Mouse (Mus musculus) heart, adult 2 months (tissue): ENCODE results near the gene Nme6. TPM values are rescaled to one million over a fixed set of nuclear protein-coding genes. Genes with fewer than 3 reads are reported as not detected.

Experiments
- DNase-seq, 2 experiments: peaks; one replicate each; pipeline ENCODE4 v3.0.0; 2021
- H3K27ac ChIP-seq: fragments of 200-600 bp; 2 replicates; pipeline ENCODE4 v1.8.1; 2022
- H3K27me3 ChIP-seq: fragments of 200-500 bp; 2 replicates; pipeline ENCODE4 v1.6.1; 2012; ENCODE audit warnings: mild to moderate bottlenecking, low read length, inconsistent platforms, mixed read lengths; ENCODE audit not compliant: control insufficient read depth, insufficient read depth
- H3K36me3 ChIP-seq: fragments of 200-500 bp; 2 replicates; pipeline ENCODE4 v1.6.1; 2012; ENCODE audit warnings: low read length, inconsistent platforms; ENCODE audit not compliant: control insufficient read depth, insufficient read depth
- H3K4me1 ChIP-seq: fragments of 200-500 bp; 2 replicates; pipeline ENCODE4 v1.6.1; 2011; ENCODE audit warnings: low read length; ENCODE audit not compliant: control insufficient read depth, insufficient read depth
- H3K4me3 ChIP-seq: fragments of 200-600 bp; 2 replicates; pipeline ENCODE4 v1.8.1; 2022
- H3K79me2 ChIP-seq: fragments of 200-500 bp; replicated peaks from 2 replicates; pipeline ENCODE4 v1.6.1; 2012; ENCODE audit warnings: mild to moderate bottlenecking, inconsistent platforms, low read length, moderate library complexity, mixed read lengths; ENCODE audit not compliant: control insufficient read depth, insufficient read depth
- H3K9ac ChIP-seq: fragments of 200-500 bp; 2 replicates; pipeline ENCODE4 v1.6.1; 2012; ENCODE audit warnings: low read depth, mild to moderate bottlenecking, control low read depth, inconsistent platforms, low read length, mixed read lengths
- CTCF ChIP-seq: fragments of 200-600 bp; IDR thresholded peaks from 2 replicates; pipeline ENCODE4 v1.8.1; 2022; ENCODE audit warnings: antibody characterized with exemption, mild to moderate bottlenecking, moderate library complexity
- EP300 ChIP-seq: fragments of 200-500 bp; IDR thresholded peaks from 2 replicates; pipeline ENCODE4 v1.6.1; 2011; ENCODE audit warnings: low read depth, low read length, control low read depth; ENCODE audit not compliant: insufficient read depth
- POLR2A ChIP-seq: fragments of 200-500 bp; IDR thresholded peaks from 2 replicates; pipeline ENCODE4 v1.6.1; 2011; ENCODE audit warnings: mild to moderate bottlenecking, low read depth, low read length, control low read depth; ENCODE audit not compliant: insufficient read depth
- WGBS: fragments of 180-500 bp; shearing (Covaris S2); methylation state at CpG from one replicate; pipeline ENCODE4 v1.1.7; 2018; 5-methylcytosine and 5-hydroxymethylcytosine counted together
- intact Hi-C: fragments of 180-260 bp; cut with DNase I; formaldehyde crosslinking; loops from one replicate; pipeline ENCODE4 v1.15.1; 2025
- polyA plus RNA-seq: library from polyadenylated mRNA; depleted of rRNA; stranded (reverse); fragments of >200 nt; gene quantifications from 2 replicates; pipeline ENCODE4 v1.2.3, GENCODE M21; 2012
- total RNA-seq, 2 experiments: library from RNA; stranded (reverse); gene quantifications; 2 replicates each; pipeline ENCODE4 v1.2.3; 2021

The Nme6 gene
- total and polyA plus RNA-seq, 3 experiments = 20.1 to 31.0 (median 20.6) TPM

DNA sequence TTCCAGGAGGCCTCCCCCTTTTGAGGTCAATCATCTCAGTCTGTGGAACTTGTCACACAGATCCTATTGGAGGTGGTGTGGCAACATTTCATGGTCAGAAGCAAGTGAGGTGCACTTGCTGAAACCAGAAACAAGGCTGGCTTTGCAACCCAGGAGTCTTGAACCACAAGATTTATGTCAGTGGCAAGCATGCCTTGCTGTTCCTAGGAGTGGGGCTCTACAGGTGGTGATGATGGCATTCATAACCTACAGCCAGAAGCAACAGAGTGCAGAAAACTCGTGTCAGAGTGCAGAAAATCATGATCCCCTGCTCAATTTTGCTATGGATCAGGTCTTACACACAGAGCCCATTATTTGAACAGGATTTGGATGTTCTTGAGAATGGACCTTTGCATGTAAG is 26.3 kb upstream of the Nme6 start:
- Histone ChIP-seq H3K9ac (no peak overlapping the region), H3K27ac (no peak overlapping the region), H3K27me3 (no peaks in the 10 kb centered on the region), H3K4me1 (no peaks in the 10 kb centered on the region), H3K79me2 (no peaks in the 10 kb centered on the region), H3K4me3 (no peak overlapping the region), H3K36me3 (no peaks in the 10 kb centered on the region)
- TF ChIP-seq EP300 (no peak), CTCF (no peak), POLR2A (no peak)
- DNase-seq = no peak
- WGBS = 38% methylated on average over 1 of the region's 1 CpGs
- intact Hi-C loops = no loop called here

DNA sequence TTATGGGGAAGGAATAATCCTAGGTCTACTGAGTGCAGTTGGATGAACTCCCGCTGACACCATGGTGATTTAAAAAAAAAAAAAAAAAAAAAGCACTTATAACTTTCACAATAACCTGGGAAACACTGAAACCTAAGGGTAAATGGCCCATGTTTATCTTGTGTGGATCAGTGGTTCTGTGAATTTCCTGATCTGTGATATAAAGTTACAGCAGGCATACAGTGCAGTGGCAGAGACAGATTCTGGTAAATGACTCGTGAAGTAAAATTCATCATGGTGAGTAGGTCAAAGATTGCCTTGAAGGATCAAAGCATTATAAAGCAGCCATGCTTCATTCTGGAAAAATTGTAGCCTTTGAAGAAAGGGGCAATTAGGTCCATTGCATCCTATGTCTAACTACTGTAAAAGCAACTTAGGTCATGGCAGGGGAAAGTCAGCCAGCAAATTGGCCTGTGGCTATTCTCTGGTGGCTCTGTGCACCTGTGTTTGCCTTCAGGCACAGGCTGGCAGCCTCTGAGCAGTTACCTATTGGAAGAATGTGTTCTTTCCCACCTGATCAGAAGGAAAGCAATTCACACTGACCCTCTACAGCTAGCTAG is 25.8 kb upstream of the Nme6 start:
- no peak overlapping the region for H3K4me3 ChIP-seq
- DNase-seq = no peak
- H3K79me2 ChIP-seq = no peaks in the 10 kb centered on the region
- no peak overlapping the region for H3K9ac ChIP-seq
- intact Hi-C loops = no loop called here
- no peaks in the 10 kb centered on the region for H3K36me3 ChIP-seq
- no peak for TF ChIP-seq POLR2A
- H3K27me3 ChIP-seq = no peaks in the 10 kb centered on the region
- 77% methylated on average over 2 of the region's 2 CpGs for WGBS
- H3K4me1 ChIP-seq = no peaks in the 10 kb centered on the region
- H3K27ac ChIP-seq = no peak overlapping the region

DNA sequence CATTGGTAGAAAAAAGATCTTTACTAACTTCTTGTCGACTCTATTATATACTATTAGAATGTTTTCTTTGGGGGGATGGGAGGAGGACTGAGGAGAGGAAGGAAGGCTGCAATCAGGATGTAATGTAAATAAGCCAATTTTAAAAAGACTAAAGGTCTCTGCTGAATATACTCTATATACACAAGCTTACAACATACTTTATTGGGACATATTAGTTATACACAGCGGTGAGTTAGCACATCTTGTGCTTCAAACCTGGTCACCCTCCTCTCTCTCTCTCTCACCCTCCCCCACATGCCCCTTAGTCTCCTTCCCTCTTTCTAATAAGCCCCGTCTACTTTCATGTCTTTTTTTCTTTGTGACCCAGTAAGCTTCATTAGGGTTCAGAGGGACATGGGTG is 24.7 kb upstream of the Nme6 start:
- intact Hi-C loops = no loop called here
- H3K27ac ChIP-seq = no peak overlapping the region
- WGBS = 32% methylated on average over 3 of the region's 3 CpGs

DNA sequence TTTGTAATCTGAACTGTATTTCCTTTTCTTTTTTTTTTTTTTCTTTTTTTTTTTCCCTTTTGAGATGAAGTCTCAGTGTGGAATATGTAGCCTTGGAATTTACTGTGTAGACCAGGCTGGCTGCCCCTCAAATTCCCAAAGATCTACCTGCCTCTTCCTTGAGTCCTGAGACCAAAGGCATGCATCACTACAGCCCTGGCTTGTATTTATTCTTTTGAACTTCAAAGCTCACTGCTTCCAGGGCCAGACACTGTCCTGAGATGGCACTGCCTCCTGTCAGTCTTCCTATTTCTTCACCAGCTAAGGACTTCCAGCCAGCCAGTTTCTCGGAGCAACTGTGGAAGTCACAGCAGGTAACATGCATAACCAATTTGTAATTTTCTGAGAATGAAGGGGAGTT is 20.6 kb upstream of the Nme6 start, which contains the start of gene Spink8:
Gene Spink8 (plus strand): TSS at position 301 of the 400 bp plus-strand sequence.
- intact Hi-C loops = no loop called here
- no peak within 1 kb of the TSS for H3K9ac ChIP-seq
- 73% methylated on average over 1 of the region's 1 CpGs for WGBS

More for the DNA sequence above, 24.7 kb upstream of the Nme6 start:
- no peaks in the 10 kb centered on the region for H3K79me2 ChIP-seq
- H3K4me1 ChIP-seq = no peaks in the 10 kb centered on the region
- no peak overlapping the region for H3K4me3 ChIP-seq
- no peaks in the 10 kb centered on the region for H3K36me3 ChIP-seq
- TF ChIP-seq EP300 (no peak), CTCF (no peak), POLR2A (no peak)
- DNase-seq = no peak
- no peaks in the 10 kb centered on the region for H3K27me3 ChIP-seq
- no peak overlapping the region for H3K9ac ChIP-seq

DNA sequence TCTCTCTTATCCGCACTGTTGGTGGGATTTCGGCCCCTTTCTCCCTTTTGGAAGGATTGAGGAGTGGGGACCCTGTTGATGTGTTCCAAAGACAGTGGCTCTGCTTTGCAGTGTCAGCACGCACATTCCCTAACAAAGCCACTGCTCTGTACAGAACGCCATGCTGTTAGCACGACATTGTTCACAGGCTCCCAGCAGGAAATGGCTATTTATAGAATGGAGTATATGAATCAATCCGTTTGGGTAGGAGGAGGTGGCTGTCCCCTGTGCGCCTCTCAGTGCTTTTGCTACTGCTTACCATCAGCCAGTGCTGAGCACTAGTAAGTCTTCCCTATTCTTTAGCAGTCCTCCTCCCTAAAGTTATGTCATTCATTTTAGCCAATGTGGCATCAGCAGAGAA is 19.1 kb upstream of the Nme6 start:
- H3K79me2 ChIP-seq = no peaks in the 10 kb centered on the region
- 25% methylated on average over 7 of the region's 7 CpGs for WGBS
- H3K27me3 ChIP-seq = no peaks in the 10 kb centered on the region
- no peak for DNase-seq
- H3K4me1 ChIP-seq = no peaks in the 10 kb centered on the region
- H3K9ac ChIP-seq = no peak overlapping the region
- intact Hi-C loops = no loop called here
- no peaks in the 10 kb centered on the region for H3K36me3 ChIP-seq
- no peak overlapping the region for H3K27ac ChIP-seq
- no peak for TF ChIP-seq CTCF
- no peak for TF ChIP-seq POLR2A
- no peak for TF ChIP-seq EP300
- no peak overlapping the region for H3K4me3 ChIP-seq

More for the DNA sequence above, 20.6 kb upstream of the Nme6 start, which contains the start of gene Spink8:
- no peaks in the 10 kb centered on the region for H3K27me3 ChIP-seq
- no peak within 1 kb of the TSS for H3K27ac ChIP-seq
- H3K4me1 ChIP-seq = no peaks in the 10 kb centered on the region
- DNase-seq = no peak
- no peak within 1 kb of the TSS for H3K4me3 ChIP-seq
- no peaks in the 10 kb centered on the region for H3K36me3 ChIP-seq
- H3K79me2 ChIP-seq = no peaks in the 10 kb centered on the region
- TF ChIP-seq EP300 = no peak
- TF ChIP-seq CTCF = no peak
- TF ChIP-seq POLR2A = no peak

DNA sequence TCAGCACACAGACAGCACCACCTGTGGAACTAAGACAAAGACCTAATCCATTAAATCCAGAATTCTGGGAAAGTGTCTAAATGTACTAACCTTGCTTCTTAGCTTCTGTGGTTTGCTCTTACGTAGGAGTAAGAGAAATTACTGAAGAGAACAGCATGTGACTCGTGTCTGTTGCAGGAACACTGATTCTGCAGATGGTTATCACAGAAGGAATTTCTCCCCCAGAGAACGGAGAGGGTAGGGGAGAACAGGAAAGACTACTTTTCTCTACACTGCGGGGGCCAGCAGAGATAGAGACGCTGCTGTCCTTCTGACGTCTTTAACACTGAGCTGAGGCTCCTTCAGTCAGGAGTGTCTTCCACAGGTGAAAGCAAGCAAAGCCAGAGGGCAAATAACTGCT is 16.2 kb upstream of the Nme6 start:
- intact Hi-C loops = no loop called here
- no peak for TF ChIP-seq EP300
- no peak for TF ChIP-seq CTCF
- no peak for TF ChIP-seq POLR2A
- H3K27ac ChIP-seq = no peak overlapping the region
- no peak overlapping the region for H3K4me3 ChIP-seq
- no peaks in the 10 kb centered on the region for H3K36me3 ChIP-seq
- no peaks in the 10 kb centered on the region for H3K79me2 ChIP-seq
- H3K27me3 ChIP-seq = no peaks in the 10 kb centered on the region
- no peak for DNase-seq
- WGBS = 24% methylated on average over 6 of the region's 6 CpGs
- H3K4me1 ChIP-seq = no peaks in the 10 kb centered on the region
- no peak overlapping the region for H3K9ac ChIP-seq
